Mouse (Mus musculus): ENCODE measurements at regions not wholly inside any gene's neighbourhood (a gene's known extent, or its start where the extent isn't known, plus 50 kb on each side); places are given as distances from the start of the nearest gene placed in this dataset.

DNA sequence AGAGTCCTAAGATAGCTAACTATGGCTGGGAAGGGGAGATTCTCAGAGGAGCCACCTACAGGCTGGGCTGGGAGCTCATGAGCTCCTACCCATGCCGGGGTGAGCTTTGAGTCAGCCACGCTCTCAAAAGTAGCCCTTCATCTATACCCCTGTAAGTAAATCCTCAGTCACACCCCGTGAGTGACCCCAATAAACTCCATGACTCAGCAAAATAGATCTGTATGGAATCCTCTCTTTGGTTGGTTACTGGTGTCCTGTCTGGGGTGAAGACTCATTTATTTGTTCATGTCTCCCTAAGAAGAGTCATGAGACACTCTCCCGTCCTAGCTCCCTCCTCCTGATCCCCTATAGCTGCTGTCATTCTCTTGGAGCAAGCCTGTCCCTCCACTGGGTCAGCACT, 99.5 kb downstream of the Plxna1 start:
- H3K4me3 ChIP-seq = no peak overlapping the region
- no peaks in the 10 kb centered on the region for H3K36me3 ChIP-seq
- H3K9me3 ChIP-seq (replicated peaks) = no peaks in the 10 kb centered on the region
- no peak overlapping the region for H3K27ac ChIP-seq
- no peak for ATAC-seq (replicated peaks; ENCODE audit: insufficient number of reproducible peaks, insufficient read depth, low FRiP score, low read depth)
- no peak overlapping the region for H3K4me2 ChIP-seq
- 0 out of 2 replicates have a peak, but pooled peaks cover 7% of the 10 kb centered on the region for H3K27me3 ChIP-seq
- no peaks in the 10 kb centered on the region for H3K4me1 ChIP-seq (replicated peaks)
- 71% methylated on average over 4 of the region's 4 CpGs for WGBS
- no peak overlapping the region for H3K9ac ChIP-seq

GRCm38 (mm10) chr6:89265296-89265695, 97.1 kb downstream of the Plxna1 start:
- H3K9ac ChIP-seq = no peak overlapping the region
- H3K4me1 ChIP-seq (replicated peaks) = no peaks in the 10 kb centered on the region
- 45% methylated on average over 3 of the region's 3 CpGs for WGBS
- no peak overlapping the region for H3K4me3 ChIP-seq
- no peak overlapping the region for H3K4me2 ChIP-seq
- ATAC-seq (replicated peaks; ENCODE audit: insufficient number of reproducible peaks, insufficient read depth, low FRiP score, low read depth) = no peak
- no peaks in the 10 kb centered on the region for H3K9me3 ChIP-seq (replicated peaks)
- no peak overlapping the region for H3K27ac ChIP-seq
- 0 out of 2 replicates have a peak, but pooled peaks cover 7% of the 10 kb centered on the region for H3K27me3 ChIP-seq
- no peaks in the 10 kb centered on the region for H3K36me3 ChIP-seq
